ENCODE assay signal across 8 mouse cellular contexts in genomic region chr19:3388629-3389057, GRCm38 (mm10). TPM values are rescaled to one million over a fixed set of nuclear protein-coding genes. Genes with fewer than 3 reads are reported as not detected.
DNase-seq lines count a peak whose midpoint lies in the region; ATAC-seq and TF ChIP-seq lines count a peak whose summit lies in the region.

Gene Tesmin (plus strand): TSS chr19:3388857.

- TF ChIP-seq CTCF in hindbrain, postnatal 0 days (IDR thresholded peaks at IDR 0.05; ENCODE audit: low read depth): peak; percentile 69
- no peak for TF ChIP-seq CTCF in left cerebral cortex, adult 2 months (IDR thresholded peaks at IDR 0.05)

- 2% methylated on average over 33 of the region's 33 CpGs for WGBS in hindbrain, postnatal 0 days

- no peaks in the 10 kb centered on the region for H3K27me3 ChIP-seq in hindbrain, postnatal 0 days (ENCODE audit: insufficient read depth, low read length)

- H3K4me1 ChIP-seq in hindbrain, postnatal 0 days (ENCODE audit: insufficient read depth, low read length): peaks cover 3% of the 10 kb centered on the region; the same call in 1 of the 2 replicates

- H3K9me3 ChIP-seq in hindbrain, postnatal 0 days (ENCODE audit: low read length): no peaks in the 10 kb centered on the region

- H3K27ac ChIP-seq in hindbrain, postnatal 0 days: peak within 1 kb of the TSS; percentile 74
- H3K27ac ChIP-seq in left cerebral cortex, adult 2 months: peak within 1 kb of the TSS; percentile 28; the same call in 1 of the 2 replicates

- intact Hi-C loops in left cerebral cortex, adult 2 months (cut with DNase I): loop anchor here (1.0 to 10.0 kb wide), 3 partner anchors 63 to 336 kb away; partner anchors contain the start of gene Ppp6r3

- H3K4me3 ChIP-seq in hindbrain, postnatal 0 days (ENCODE audit: low read length): peak within 1 kb of the TSS; percentile 46
- H3K4me3 ChIP-seq in left cerebral cortex, adult 2 months: peak within 1 kb of the TSS; percentile 52

- H3K36me3 ChIP-seq in hindbrain, postnatal 0 days (ENCODE audit: insufficient read depth, low read length): no peaks in the 10 kb centered on the region; the same call in 1 of the 2 replicates

- DNase-seq in adrenal gland, adult (ENCODE audit: inconsistent age in 2 of 2, low spot score in 1 of 2): peak; percentile 93 to 96
- peak; percentile 89 for DNase-seq in embryo, embryonic 10 days (ENCODE audit: low spot score)
- peak; percentile 81 to 83 for DNase-seq in gastrocnemius, adult 8-10 months (ENCODE audit: low spot score in 2 of 2)
- peak; percentile 95 for DNase-seq in hindbrain, postnatal 0 days (ENCODE audit: low spot score)
- peak; percentile 62 to 70 for DNase-seq in left cerebral cortex, adult 2 months (ENCODE audit: extremely low spot score in 1 of 2, low spot score in 2 of 2)
- peak; percentile 94 to 96 for DNase-seq in lung, postnatal 4 days
- DNase-seq in retina, postnatal 7 days (ENCODE audit: low read depth, low spot score): peak; percentile 86
- DNase-seq in urinary bladder, adult 18-20 months (ENCODE audit: low spot score in 2 of 2): peak; percentile 73

- H3K9ac ChIP-seq in hindbrain, postnatal 0 days (replicated peaks; ENCODE audit: low read length): peak within 1 kb of the TSS; percentile 57

- ATAC-seq in hindbrain, postnatal 0 days: peak; percentile 95

- peak within 1 kb of the TSS; percentile 77 for H3K4me2 ChIP-seq in hindbrain, postnatal 0 days (ENCODE audit: low read depth, low read length)

RNA-seq across cellular contexts. Expression of gene Tesmin, which starts in this region (rescaled TPM):
- under 1 TPM; 0.22 to 0.64 (median 0.42) TPM for total RNA-seq in gastrocnemius, adult 8-10 months (2022)
- 1.3 and 1.5 TPM in 2 replicates for total RNA-seq in hindbrain, postnatal 0 days (2014; rRNA removed)
- 0.97 and 1.1 TPM in 2 replicates for polyA plus RNA-seq in hindbrain, postnatal 0 days (2015; fragmentation: Nextera tagmentation; extraction: Ambion mirVana)
- under 1 TPM; 0.19 to 0.36 TPM for total RNA-seq in left cerebral cortex, adult 2 months (2021)

Comparison
In these comparisons a context has a peak if more than half of its experiments do, and no peak if none do; other contexts are left out.
1. Peak in every context shown above with its lines: DNase-seq, ATAC-seq, H3K4me3 ChIP-seq and H3K27ac ChIP-seq.
2. Peak in DNase-seq in gastrocnemius, adult 8-10 months; RNA of the gene not detected or under 1 TPM.
3. Peak in DNase-seq, H3K4me3 ChIP-seq and H3K27ac ChIP-seq in left cerebral cortex, adult 2 months; RNA of the gene not detected or under 1 TPM.